Mouse (Mus musculus): ENCODE measurements around the gene Tmem185b. TPM values are rescaled to one million over a fixed set of nuclear protein-coding genes. Genes with fewer than 3 reads are reported as not detected.
A peak's percentile ranks its signal among the peaks of the same experiment; 100 is the strongest.

Gene Tmem185b
- total and polyA plus RNA-seq, 3 experiments, result 25.2 to 35.8 TPM; not detected in 1

GRCm38 (mm10) chr1:119503808-119504207 is 22.2 kb upstream of the Tmem185b start:
- peaks cover 0 to 5% of the 10 kb centered on the region in 2 experiments; a peak in 1 of 4 replicates for H3K36me3 ChIP-seq (ENCODE audit: control insufficient read depth in 1 of 2, insufficient read depth in 2 of 2, low read length in 2 of 2)
- peak overlapping the region; percentile 69 for H3K9ac ChIP-seq (ENCODE audit: control insufficient read depth, low read depth, low read length, poor library complexity, severe bottlenecking)
- H3K79me2 ChIP-seq (ENCODE audit: control insufficient read depth, insufficient read depth, low read length, poor library complexity), result peaks cover 5% of the 10 kb centered on the region; the same call in 1 of the 2 replicates
- no peak for TF ChIP-seq RCOR1 (IDR thresholded peaks at IDR 0.05; ENCODE audit: low read depth, low read length)
- no peak for TF ChIP-seq POLR2A (IDR thresholded peaks at IDR 0.05; ENCODE audit: control insufficient read depth in 1 of 2, insufficient read depth in 1 of 2, low read depth in 1 of 2, low read length in 2 of 2, poor library complexity in 1 of 2)
- TF ChIP-seq BHLHE40 (IDR thresholded peaks at IDR 0.05; ENCODE audit: borderline replicate concordance, low read depth, low read length), result no peak
- TF ChIP-seq GABPA (IDR thresholded peaks at IDR 0.05; ENCODE audit: low read depth, low read length), result no peak
- TF ChIP-seq ZNF384 (IDR thresholded peaks at IDR 0.05; ENCODE audit: low read depth, low read length), result no peak
- no peak for TF ChIP-seq POLR2AphosphoS5 (IDR thresholded peaks at IDR 0.05; ENCODE audit: borderline replicate concordance, low read depth, low read length)
- TF ChIP-seq UBTF (IDR thresholded peaks at IDR 0.05; ENCODE audit: borderline replicate concordance, insufficient read depth, low read depth, low read length), result no peak
- TF ChIP-seq MXI1 (IDR thresholded peaks at IDR 0.05; ENCODE audit: low read depth, low read length), result no peak
- TF ChIP-seq MAFK (IDR thresholded peaks at IDR 0.05; ENCODE audit: borderline replicate concordance, low read depth, low read length), result no peak
- TF ChIP-seq HCFC1 (IDR thresholded peaks at IDR 0.05; ENCODE audit: low read depth, low read length), result no peak
- no peak for TF ChIP-seq KAT2A (conservative IDR thresholded peaks at IDR 0.05; ENCODE audit: low read depth, low read length)
- TF ChIP-seq ELF1 (IDR thresholded peaks at IDR 0.05; ENCODE audit: low read depth, low read length), result no peak
- no peak for TF ChIP-seq GATA1 (IDR thresholded peaks at IDR 0.05; ENCODE audit: low read depth, low read length)
- TF ChIP-seq ZC3H11A (IDR thresholded peaks at IDR 0.05; ENCODE audit: low read depth, low read length), result no peak
- TF ChIP-seq ETS1 (IDR thresholded peaks at IDR 0.05; ENCODE audit: low read depth, low read length), result no peak
- TF ChIP-seq MAX (IDR thresholded peaks at IDR 0.05; ENCODE audit: low read length), result no peak
- TF ChIP-seq USF1 (IDR thresholded peaks at IDR 0.05; ENCODE audit: low read depth, low read length), result no peak
- no peak for TF ChIP-seq MAZ (IDR thresholded peaks at IDR 0.05; ENCODE audit: low read depth, low read length)
- no peak for TF ChIP-seq TAL1 (IDR thresholded peaks at IDR 0.05; ENCODE audit: low read length)
- H3K27me3 ChIP-seq (ENCODE audit: control insufficient read depth in 1 of 2, insufficient read depth in 2 of 2, low read length in 2 of 2), result no peaks in the 10 kb centered on the region
- peak overlapping the region; percentile 17 for H3K27ac ChIP-seq (ENCODE audit: control insufficient read depth, low read depth, low read length)
- H3K4me1 ChIP-seq (ENCODE audit: control insufficient read depth in 1 of 2, insufficient read depth in 2 of 2, low read length in 2 of 2), result peaks cover 0 to 21% of the 10 kb centered on the region in 2 experiments; a peak in 2 of 4 replicates
- H3K9me3 ChIP-seq (replicated peaks; ENCODE audit: insufficient read depth, low read length), result no peaks in the 10 kb centered on the region
- peak overlapping the region; percentile 65 to 72 for H3K4me3 ChIP-seq (ENCODE audit: control insufficient read depth in 1 of 2, insufficient read depth in 1 of 2, low read depth in 2 of 2, low read length in 2 of 2)
- DNase-seq (ENCODE audit: low read depth, low spot score), result no peak

- peak; percentile 99 for DNase-seq (ENCODE audit: low read depth, low spot score)
- Histone ChIP-seq H3K4me3 (ENCODE audit: control insufficient read depth in 1 of 2, insufficient read depth in 1 of 2, low read depth in 2 of 2, low read length in 2 of 2) (peak within 1 kb of the TSS; percentile 71 to 72), H3K36me3 (ENCODE audit: control insufficient read depth in 1 of 2, insufficient read depth in 2 of 2, low read length in 2 of 2) (peaks cover 0 to 5% of the 10 kb centered on the region in 2 experiments; a peak in 1 of 4 replicates), H3K27me3 (ENCODE audit: control insufficient read depth in 1 of 2, insufficient read depth in 2 of 2, low read length in 2 of 2) (no peaks in the 10 kb centered on the region), H3K27ac (ENCODE audit: control insufficient read depth, low read depth, low read length) (peak within 1 kb of the TSS; percentile 67), H3K9ac (ENCODE audit: control insufficient read depth, low read depth, low read length, poor library complexity, severe bottlenecking) (peak within 1 kb of the TSS; percentile 74), H3K9me3 (replicated peaks; ENCODE audit: insufficient read depth, low read length) (no peaks in the 10 kb centered on the region), H3K79me2 (ENCODE audit: control insufficient read depth, insufficient read depth, low read length, poor library complexity) (peaks cover 5% of the 10 kb centered on the region; the same call in 1 of the 2 replicates), H3K4me1 (ENCODE audit: control insufficient read depth in 1 of 2, insufficient read depth in 2 of 2, low read length in 2 of 2) (peaks cover 0 to 21% of the 10 kb centered on the region in 2 experiments; a peak in 2 of 4 replicates)
- TF ChIP-seq MYC (IDR thresholded peaks at IDR 0.05; ENCODE audit: low read depth, low read length), result peak; percentile 60; the same call in 1 of the 2 replicates
- no peak for TF ChIP-seq UBTF (IDR thresholded peaks at IDR 0.05; ENCODE audit: borderline replicate concordance, insufficient read depth, low read depth, low read length)
- no peak for TF ChIP-seq ZKSCAN1 (IDR thresholded peaks at IDR 0.05; ENCODE audit: low read depth, low read length)
- TF ChIP-seq MAX (IDR thresholded peaks at IDR 0.05; ENCODE audit: low read length), result peak; percentile 92
- TF ChIP-seq NELFE (IDR thresholded peaks at IDR 0.05; ENCODE audit: low read depth, low read length), result peak; percentile 56
- TF ChIP-seq TBP (IDR thresholded peaks at IDR 0.05; ENCODE audit: low read depth, low read length), result no peak; the same call in 1 of the 2 replicates
- TF ChIP-seq NRF1 (IDR thresholded peaks at IDR 0.05; ENCODE audit: insufficient read depth, low read depth, low read length, poor library complexity, severe bottlenecking), result 0 out of 2 replicates have a peak, but pooled peaks have one; percentile 15
- TF ChIP-seq USF1 (IDR thresholded peaks at IDR 0.05; ENCODE audit: low read depth, low read length), result peak; percentile 99
- TF ChIP-seq MYB (IDR thresholded peaks at IDR 0.05; ENCODE audit: low read depth, low read length), result no peak
- peak; percentile 95 for TF ChIP-seq MXI1 (IDR thresholded peaks at IDR 0.05; ENCODE audit: low read depth, low read length)
- TF ChIP-seq HCFC1 (IDR thresholded peaks at IDR 0.05; ENCODE audit: low read depth, low read length), result peak; percentile 51; the same call in 1 of the 2 replicates
- peak; percentile 17 to 80; a peak in 3 of 4 replicates for TF ChIP-seq USF2 (IDR thresholded peaks at IDR 0.05; ENCODE audit: borderline replicate concordance in 1 of 2, insufficient read depth in 1 of 2, low read depth in 1 of 2, low read length in 2 of 2)
- peak; percentile 34 for TF ChIP-seq SIN3A (IDR thresholded peaks at IDR 0.05; ENCODE audit: low read length)
- TF ChIP-seq ELF1 (IDR thresholded peaks at IDR 0.05; ENCODE audit: low read depth, low read length), result peak; percentile 42; the same call in 1 of the 2 replicates
- TF ChIP-seq RAD21 (IDR thresholded peaks at IDR 0.05; ENCODE audit: low read depth, low read length), result no peak
- peak; percentile 97 for TF ChIP-seq BHLHE40 (IDR thresholded peaks at IDR 0.05; ENCODE audit: borderline replicate concordance, low read depth, low read length)
Observed at GRCm38 (mm10) chr1:119504260-119505062, 21.5 kb upstream of the Tmem185b start, which contains the start of gene Ralb. Gene Ralb, minus strand, starts transcription at chr1:119504794.
